Mouse (Mus musculus) brain, embryonic 14.5 days (tissue): ENCODE measurements around the gene Cnga2.

Experiments used
- CTCF ChIP-seq: fragments of 200-500 bp; IDR thresholded peaks from 2 replicates; pipeline ENCODE4 v1.5.1; 2012; ENCODE audit warnings: inconsistent platforms, mild to moderate bottlenecking, moderate library complexity, borderline replicate concordance; ENCODE audit not compliant: insufficient read depth, insufficient read length; ENCODE audit errors: extremely low read depth
- POLR2A ChIP-seq: fragments of 200-500 bp; IDR thresholded peaks from 2 replicates; pipeline ENCODE4 v1.6.1; 2012; ENCODE audit warnings: mild to moderate bottlenecking, inconsistent platforms, borderline replicate concordance; ENCODE audit not compliant: poor library complexity, insufficient read depth, insufficient read length, severe bottlenecking; ENCODE audit errors: extremely low read depth

DNA sequence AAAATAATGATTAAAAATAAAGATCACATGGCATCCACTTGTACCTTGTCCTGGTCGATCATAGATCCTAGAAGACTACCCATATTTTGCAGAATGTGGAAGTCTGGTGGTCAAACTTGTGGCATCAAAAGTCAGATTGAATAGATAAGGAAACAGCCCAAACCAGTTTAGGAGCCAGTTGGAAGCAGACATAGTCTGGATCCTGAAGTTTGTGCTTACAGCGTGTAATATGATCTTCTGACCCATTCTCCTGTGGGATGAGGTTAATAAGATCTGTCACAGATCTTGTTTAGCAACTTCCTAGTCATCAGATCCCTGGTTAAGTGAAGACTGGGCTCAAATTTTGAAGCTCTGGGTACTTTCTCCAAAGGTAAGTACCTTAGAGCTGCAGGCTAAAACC lies 19.0 kb upstream of the Cnga2 start, which contains the start of gene Fate1:
- TF ChIP-seq POLR2A (no peak), CTCF (no peak)
